Mouse (Mus musculus) kidney, embryonic 14.5 days (tissue): ENCODE results near the gene Tnrc6c. TPM values are rescaled to one million over a fixed set of nuclear protein-coding genes. Genes with fewer than 3 reads are reported as not detected.

Experiments used
- ATAC-seq: fragments of 200-750 bp; cut with Nextera tagmentation; 2 replicates; pipeline ENCODE4 v1.8.0; 2017; ENCODE audit warnings: moderate number of reproducible peaks, mild to moderate bottlenecking, moderate TSS enrichment, moderate library complexity; ENCODE audit not compliant: low FRiP score, low TSS enrichment
- H3K27ac ChIP-seq: fragments of 300-500 bp; sonication (generic); 2 replicates; pipeline ENCODE4 v1.5.1; 2014; ENCODE audit warnings: low read depth, mild to moderate bottlenecking, low read length, moderate library complexity, mixed read lengths
- H3K27me3 ChIP-seq: fragments of 300-500 bp; sonication (generic); 2 replicates; pipeline ENCODE4 v1.6.1; 2014; ENCODE audit warnings: mild to moderate bottlenecking, low read length; ENCODE audit not compliant: control insufficient read depth, insufficient read depth
- H3K36me3 ChIP-seq: fragments of 300-500 bp; sonication (generic); 2 replicates; pipeline ENCODE4 v1.6.1; 2014; ENCODE audit warnings: low read length, mixed read lengths; ENCODE audit not compliant: control insufficient read depth, insufficient read depth
- H3K4me1 ChIP-seq: fragments of 300-500 bp; sonication (generic); 2 replicates; pipeline ENCODE4 v1.6.1; 2014; ENCODE audit warnings: low read length, mixed read lengths; ENCODE audit not compliant: control insufficient read depth, insufficient read depth
- H3K4me2 ChIP-seq: fragments of 300-500 bp; sonication (generic); replicated peaks from 2 replicates; pipeline ENCODE4 v1.6.1; 2014; ENCODE audit warnings: low read depth, mild to moderate bottlenecking, low read length
- H3K4me3 ChIP-seq: fragments of 300-500 bp; sonication (generic); 2 replicates; pipeline ENCODE4 v1.5.1; 2014; ENCODE audit warnings: mild to moderate bottlenecking, low read length
- H3K9ac ChIP-seq: fragments of 300-500 bp; sonication (generic); 2 replicates; pipeline ENCODE4 v1.6.1; 2014; ENCODE audit warnings: low read depth, mild to moderate bottlenecking, low read length, moderate library complexity
- H3K9me3 ChIP-seq: fragments of 300-500 bp; sonication (generic); 2 replicates; pipeline ENCODE4 v1.6.1; 2016; ENCODE audit warnings: low read length; ENCODE audit not compliant: control insufficient read depth
- WGBS: fragments of 180-500 bp; shearing (Covaris S2); extraction: QIAGEN DNeasy Blood & Tissue Kit; methylation state at CpG from one replicate; pipeline ENCODE4 v1.1.7; 2014; 5-methylcytosine and 5-hydroxymethylcytosine counted together
- polyA plus RNA-seq: library from polyadenylated mRNA; unstranded; fragments of >200 nt; fragmentation: Nextera tagmentation; extraction: Ambion mirVana; gene quantifications from 2 replicates; pipeline ENCODE4 v1.2.1, GENCODE M21; 2014

Tnrc6c gene
- polyA plus RNA-seq, 1 experiment from 2014 or later: 13.2 TPM

GRCm38 (mm10) chr11:117713375-117713774 is 59.3 kb downstream of the Tnrc6c start:
- Histone ChIP-seq H3K4me2 (no peak overlapping the region), H3K9me3 (0 out of 2 replicates have a peak, but pooled peaks cover 4% of the 10 kb centered on the region), H3K27ac (no peak overlapping the region), H3K4me3 (no peak overlapping the region), H3K27me3 (no peaks in the 10 kb centered on the region), H3K9ac (no peak overlapping the region), H3K36me3 (peaks cover 30% of the 10 kb centered on the region), H3K4me1 (no peaks in the 10 kb centered on the region)
- ATAC-seq: no peak
- WGBS: 90% methylated on average over 6 of the region's 6 CpGs

DNA sequence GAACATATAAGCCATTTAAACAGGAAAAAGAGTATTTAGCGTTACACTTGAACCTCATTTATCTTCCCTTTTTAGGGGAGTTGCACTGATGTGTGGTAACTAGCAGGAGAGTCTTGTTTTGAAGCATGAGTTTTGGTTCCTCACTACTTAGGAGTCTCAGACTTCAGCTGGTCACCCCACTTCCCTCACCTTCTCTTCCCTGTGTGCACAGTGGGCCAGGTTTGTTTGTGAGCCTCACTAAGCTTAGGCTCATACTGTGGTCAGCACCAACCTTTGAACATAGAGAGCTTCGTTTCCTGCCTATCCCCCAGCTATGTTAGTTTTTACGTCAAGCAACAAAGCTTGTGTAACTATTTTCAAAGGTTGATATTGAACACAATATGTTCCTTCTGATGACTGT is 64.7 kb downstream of the Tnrc6c start:
- no peak overlapping the region for H3K4me2 ChIP-seq
- 93% methylated on average over 3 of the region's 3 CpGs for WGBS

GRCm38 (mm10) chr11:117724604-117725301 is 70.7 kb downstream of the Tnrc6c start:
- no peak for ATAC-seq
- Histone ChIP-seq H3K27me3 (no peaks in the 10 kb centered on the region), H3K4me1 (peaks cover 5% of the 10 kb centered on the region; the same call in 1 of the 2 replicates), H3K36me3 (peaks cover 35% of the 10 kb centered on the region), H3K4me3 (no peak overlapping the region), H3K9me3 (no peaks in the 10 kb centered on the region), H3K4me2 (no peak overlapping the region), H3K9ac (no peak overlapping the region), H3K27ac (no peak overlapping the region)
- WGBS: 87% methylated on average over 6 of the region's 6 CpGs

More for the DNA sequence above, 64.7 kb downstream of the Tnrc6c start:
- Histone ChIP-seq H3K4me1 (no peaks in the 10 kb centered on the region), H3K4me3 (no peak overlapping the region), H3K9ac (no peak overlapping the region), H3K9me3 (no peaks in the 10 kb centered on the region), H3K27ac (no peak overlapping the region), H3K36me3 (peaks cover 73% of the 10 kb centered on the region), H3K27me3 (no peaks in the 10 kb centered on the region)
- ATAC-seq: no peak

- 96% methylated on average over 4 of the region's 4 CpGs for WGBS
Observed at GRCm38 (mm10) chr11:117727031-117727430, 72.9 kb downstream of the Tnrc6c start.

GRCm38 (mm10) chr11:117728245-117728644 is 74.2 kb downstream of the Tnrc6c start:
- H3K4me3 ChIP-seq: no peak overlapping the region

More at GRCm38 (mm10) chr11:117727031-117727430, 72.9 kb downstream of the Tnrc6c start:
- H3K4me3 ChIP-seq: no peak overlapping the region
- H3K9me3 ChIP-seq: no peaks in the 10 kb centered on the region
- H3K27me3 ChIP-seq: no peaks in the 10 kb centered on the region
- H3K9ac ChIP-seq: no peak overlapping the region
- no peak overlapping the region for H3K4me2 ChIP-seq
- H3K27ac ChIP-seq: no peak overlapping the region
- peaks cover 11% of the 10 kb centered on the region; the same call in 1 of the 2 replicates for H3K4me1 ChIP-seq
- no peak for ATAC-seq
- H3K36me3 ChIP-seq: peaks cover 13% of the 10 kb centered on the region; the same call in 1 of the 2 replicates

GRCm38 (mm10) chr11:117728841-117729240 is 74.8 kb downstream of the Tnrc6c start:
- peaks cover 11% of the 10 kb centered on the region; the same call in 1 of the 2 replicates for H3K4me1 ChIP-seq
- no peaks in the 10 kb centered on the region for H3K27me3 ChIP-seq
- H3K4me2 ChIP-seq: no peak overlapping the region
- no peak overlapping the region for H3K4me3 ChIP-seq
- no peaks in the 10 kb centered on the region for H3K9me3 ChIP-seq
- H3K9ac ChIP-seq: no peak overlapping the region
- peaks cover 6% of the 10 kb centered on the region for H3K36me3 ChIP-seq
- H3K27ac ChIP-seq: peak overlapping the region; percentile 42
- peak; percentile 50 for ATAC-seq
- 19% methylated on average over 1 of the region's 1 CpGs for WGBS

More at GRCm38 (mm10) chr11:117728245-117728644, 74.2 kb downstream of the Tnrc6c start:
- Histone ChIP-seq H3K27me3 (no peaks in the 10 kb centered on the region), H3K27ac (peak overlapping the region; percentile 42), H3K9me3 (no peaks in the 10 kb centered on the region), H3K4me1 (peaks cover 11% of the 10 kb centered on the region; the same call in 1 of the 2 replicates), H3K36me3 (peaks cover under 1% of the 10 kb centered on the region; the same call in 1 of the 2 replicates), H3K9ac (no peak overlapping the region), H3K4me2 (no peak overlapping the region)
- no peak for ATAC-seq
- 82% methylated on average over 5 of the region's 5 CpGs for WGBS

DNA sequence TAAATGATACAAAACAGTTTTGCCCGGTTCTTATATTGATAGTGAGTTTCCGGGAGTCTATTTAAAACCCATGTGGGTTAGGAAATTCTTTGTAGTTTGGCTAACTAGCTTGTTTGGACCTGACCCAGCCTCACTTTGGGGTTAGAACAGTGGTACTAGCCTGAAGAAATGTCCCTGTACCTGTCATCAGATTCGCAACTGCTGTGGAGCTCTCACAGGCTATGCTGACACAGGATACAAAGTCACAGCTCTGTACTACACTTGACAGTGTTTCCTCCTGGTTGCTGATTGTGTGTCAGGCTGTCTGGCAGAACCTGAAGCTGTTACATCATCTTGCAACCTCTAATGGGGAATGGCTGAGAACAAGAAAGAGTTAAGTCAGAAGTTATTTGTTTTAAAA is 75.3 kb downstream of the Tnrc6c start:
- peaks cover 11% of the 10 kb centered on the region; the same call in 1 of the 2 replicates for H3K4me1 ChIP-seq
- no peaks in the 10 kb centered on the region for H3K9me3 ChIP-seq
- H3K9ac ChIP-seq: no peak overlapping the region
- H3K4me2 ChIP-seq: no peak overlapping the region
- ATAC-seq: no peak
- H3K27me3 ChIP-seq: no peaks in the 10 kb centered on the region
- WGBS: 67% methylated on average over 3 of the region's 3 CpGs
- no peak overlapping the region for H3K4me3 ChIP-seq
- peak overlapping the region; percentile 32; the same call in 1 of the 2 replicates for H3K27ac ChIP-seq
- H3K36me3 ChIP-seq: peaks cover 6% of the 10 kb centered on the region

- ATAC-seq: no peak
- H3K4me1 ChIP-seq: peaks cover 11% of the 10 kb centered on the region; the same call in 1 of the 2 replicates
- peak overlapping the region; percentile 32; the same call in 1 of the 2 replicates for H3K27ac ChIP-seq
- no peak overlapping the region for H3K4me3 ChIP-seq
- H3K9me3 ChIP-seq: no peaks in the 10 kb centered on the region
- H3K27me3 ChIP-seq: no peaks in the 10 kb centered on the region
- H3K36me3 ChIP-seq: peaks cover 7% of the 10 kb centered on the region
- H3K9ac ChIP-seq: no peak overlapping the region
- 64% methylated on average over 7 of the region's 7 CpGs for WGBS
- H3K4me2 ChIP-seq: no peak overlapping the region
Observed at GRCm38 (mm10) chr11:117729798-117730489, 75.9 kb downstream of the Tnrc6c start.

- Histone ChIP-seq H3K4me3 (no peak overlapping the region), H3K36me3 (peaks cover 8% of the 10 kb centered on the region), H3K9ac (no peak overlapping the region), H3K27ac (no peak overlapping the region), H3K9me3 (no peaks in the 10 kb centered on the region), H3K4me2 (no peak overlapping the region), H3K27me3 (no peaks in the 10 kb centered on the region), H3K4me1 (peaks cover 11% of the 10 kb centered on the region; the same call in 1 of the 2 replicates)
- 62% methylated on average over 4 of the region's 4 CpGs for WGBS
- no peak for ATAC-seq
Observed at GRCm38 (mm10) chr11:117730490-117730838, 76.4 kb downstream of the Tnrc6c start.
